Mouse (Mus musculus) CH12.LX (cell line): ENCODE data around the gene Chac2. TPM values are rescaled to one million over a fixed set of nuclear protein-coding genes. Genes with fewer than 3 reads are reported as not detected.

Experiments
- DNase-seq: peaks from one replicate; pipeline ENCODE4 v3.0.0-alpha.2; 2013; ENCODE audit errors: extremely low read depth
- H3K27ac ChIP-seq: 2 replicates; pipeline ENCODE4 v1.5.1; 2012; ENCODE audit warnings: low read depth, mild to moderate bottlenecking, control low read depth, moderate library complexity; ENCODE audit not compliant: insufficient read depth
- H3K27me3 ChIP-seq: replicated peaks from 2 replicates; pipeline ENCODE3; 2012; ENCODE audit warnings: inconsistent platforms
- H3K36me3 ChIP-seq, 2 experiments: replicated peaks in 1 of 2; 2 replicates each; pipeline versions ENCODE3 to v1.6.1; 2012; ENCODE audit warnings: inconsistent platforms in 1 of 2, low read length in 1 of 2, mild to moderate bottlenecking in 1 of 2, mixed read lengths in 1 of 2, moderate library complexity in 1 of 2; ENCODE audit not compliant: control insufficient read depth in 1 of 2, insufficient read depth in 1 of 2
- H3K4me1 ChIP-seq, 2 experiments: 2 replicates each; pipeline ENCODE4 v1.6.1; 2012; ENCODE audit warnings: inconsistent platforms in 1 of 2, moderate library complexity in 1 of 2; ENCODE audit not compliant: insufficient read depth in 2 of 2, control insufficient read depth in 1 of 2
- H3K4me2 ChIP-seq: 2 replicates; pipeline ENCODE4 v1.6.1; 2012; ENCODE audit warnings: low read depth, mild to moderate bottlenecking, control low read depth; ENCODE audit not compliant: poor library complexity, insufficient read depth, severe bottlenecking
- H3K4me3 ChIP-seq, 3 experiments: fragments of 150-350 bp in 1 of 3; sonication (generic) in 1 of 3; replicated peaks in 1 of 3; 2 replicates each; pipeline versions ENCODE3 to v1.5.1; 2011 to 2012; ENCODE audit warnings: low read depth in 2 of 3, low read length in 2 of 3, mild to moderate bottlenecking in 2 of 3, moderate library complexity in 2 of 3, control low read depth in 1 of 3, improper control_type of control experiment in 1 of 3, inconsistent platforms in 1 of 3, mixed read lengths in 1 of 3; ENCODE audit not compliant: poor library complexity in 1 of 3
- H3K79me2 ChIP-seq: replicated peaks from 2 replicates; pipeline ENCODE4 v1.6.1; 2012; ENCODE audit warnings: mild to moderate bottlenecking, moderate library complexity; ENCODE audit not compliant: control insufficient read depth, poor library complexity, insufficient read depth, severe bottlenecking; ENCODE audit errors: extremely low read depth
- H3K9ac ChIP-seq: 2 replicates; pipeline ENCODE4 v1.6.1; 2012; ENCODE audit warnings: low read depth, mild to moderate bottlenecking, control low read depth, moderate library complexity; ENCODE audit not compliant: insufficient read depth
- H3K9me3 ChIP-seq: replicated peaks from 2 replicates; pipeline ENCODE3; 2012; ENCODE audit warnings: low read length, inconsistent platforms, mixed read lengths
- CHD1 ChIP-seq: IDR thresholded peaks from 2 replicates; pipeline ENCODE4 v1.6.1; 2012; ENCODE audit warnings: low read depth, low read length, improper control_type of control experiment, inconsistent platforms
- NRF1 ChIP-seq: IDR thresholded peaks from 2 replicates; pipeline ENCODE4 v1.6.1; 2014; ENCODE audit warnings: low read depth, mild to moderate bottlenecking, inconsistent platforms, low read length, improper control_type of control experiment, moderate library complexity
- POLR2AphosphoS2 ChIP-seq: IDR thresholded peaks from 2 replicates; pipeline ENCODE4 v1.6.1; 2011; ENCODE audit warnings: low read depth, low read length, improper control_type of control experiment
- USF2 ChIP-seq: conservative IDR thresholded peaks from 2 replicates; pipeline ENCODE4 v1.6.1; 2011; ENCODE audit warnings: low read depth, low read length, improper control_type of control experiment
- dilution Hi-C: fragments of 300-500 bp; cut with MboI; formaldehyde crosslinking; loops from 2 replicates; pipeline ENCODE4 v1.14.3; 2020; ENCODE audit warnings: low sequenced_read_pairs; ENCODE audit not compliant: extremely low pct_unique_long_range_greater_than_20kb, extremely low pct_ligation_motif_present
- in situ Hi-C: fragments of 300-500 bp; cut with MboI; formaldehyde crosslinking; loops from 3 replicates; pipeline ENCODE4 v1.14.3; 2019; ENCODE audit warnings: low sequenced_read_pairs, low pct_ligation_motif_present, low pct_unique_long_range_greater_than_20kb, mixed read lengths
- polyA plus RNA-seq: library from polyadenylated mRNA; unstranded; fragments of >175 nt; gene quantifications from 2 replicates; pipeline ENCODE4 v1.2.1, GENCODE M21; 2012; ENCODE audit warnings: low read depth; ENCODE audit not compliant: insufficient read length
- total RNA-seq, 2 experiments: library from RNA; depleted of rRNA; stranded (reverse); fragments of 300-350 nt in 1 of 2; fragments of >200 nt in 1 of 2; gene quantifications; 2 replicates each; pipeline ENCODE4 v1.2.3; 2012 to 2014

The Chac2 gene
- total and polyA plus RNA-seq, 3 experiments, result 8.7 to 26.9 (median 9.2) TPM

GRCm38 (mm10) chr11:30928498-30928897, 57.7 kb downstream of the Chac2 start:
- dilution Hi-C loops (no loop called here), in situ Hi-C loops (no loop called here)

GRCm38 (mm10) chr11:30928079-30928478, 58.1 kb downstream of the Chac2 start:
- no peak for TF ChIP-seq NRF1
- Histone ChIP-seq H3K27ac (no peak overlapping the region), H3K4me3 (no peak overlapping the region), H3K9me3 (no peaks in the 10 kb centered on the region), H3K36me3 (peaks cover 23 to 73% of the 10 kb centered on the region in 2 experiments), H3K9ac (no peak overlapping the region), H3K4me2 (no peak overlapping the region), H3K79me2 (no peaks in the 10 kb centered on the region), H3K27me3 (no peaks in the 10 kb centered on the region), H3K4me1 (no peaks in the 10 kb centered on the region)
- no peak for DNase-seq
- dilution Hi-C loops (no loop called here), in situ Hi-C loops (no loop called here)

More at GRCm38 (mm10) chr11:30928498-30928897, 57.7 kb downstream of the Chac2 start:
- H3K27me3 ChIP-seq, result no peaks in the 10 kb centered on the region
- H3K9ac ChIP-seq, result no peak overlapping the region
- H3K79me2 ChIP-seq, result no peaks in the 10 kb centered on the region
- no peak overlapping the region for H3K4me3 ChIP-seq
- H3K36me3 ChIP-seq, result peaks cover 23 to 71% of the 10 kb centered on the region in 2 experiments
- H3K4me1 ChIP-seq, result no peaks in the 10 kb centered on the region
- no peak overlapping the region for H3K27ac ChIP-seq
- TF ChIP-seq CHD1 (no peak), USF2 (no peak), POLR2AphosphoS2 (no peak), NRF1 (no peak)
- DNase-seq, result no peak
- no peak overlapping the region for H3K4me2 ChIP-seq
- H3K9me3 ChIP-seq, result no peaks in the 10 kb centered on the region

Other genes starting within 250 kb of the Chac2 start
- gene Psme4, start 214.6 kb downstream of the Chac2 start, total RNA-seq (2012; rRNA removed), result 30.7 and 36.3 TPM in 2 replicates
- 43.1 and 51.5 TPM in 2 replicates for gene Psme4, start 214.6 kb downstream of the Chac2 start, total RNA-seq (2014; rRNA removed)
- 38.2 and 43.8 TPM in 2 replicates for gene Psme4, start 214.6 kb downstream of the Chac2 start, polyA plus RNA-seq
- gene Gpr75, start 101.0 kb downstream of the Chac2 start, total RNA-seq (2012; rRNA removed), result not detected in 2 replicates
- gene Gpr75, start 101.0 kb downstream of the Chac2 start, total RNA-seq (2014; rRNA removed), result not detected in 2 replicates
- not detected in 2 replicates for gene Gpr75, start 101.0 kb downstream of the Chac2 start, polyA plus RNA-seq
- gene Asb3, start 100.9 kb downstream of the Chac2 start, total RNA-seq (2012; rRNA removed), result 12.9 and 14.1 TPM in 2 replicates
- gene Asb3, start 100.9 kb downstream of the Chac2 start, total RNA-seq (2014; rRNA removed), result 35.5 and 39.3 TPM in 2 replicates
- gene Asb3, start 100.9 kb downstream of the Chac2 start, polyA plus RNA-seq, result 14.1 and 15.1 TPM in 2 replicates
- gene Erlec1, start 32.0 kb downstream of the Chac2 start, total RNA-seq (2012; rRNA removed), result 11.7 and 16.7 TPM in 2 replicates
- gene Erlec1, start 32.0 kb downstream of the Chac2 start, total RNA-seq (2014; rRNA removed), result 24.5 and 27.9 TPM in 2 replicates
- 49.6 and 52.3 TPM in 2 replicates for gene Erlec1, start 32.0 kb downstream of the Chac2 start, polyA plus RNA-seq
- not detected in 2 replicates for gene Gm17332, start 196.1 kb upstream of the Chac2 start, total RNA-seq (2012; rRNA removed)
- gene Gm17332, start 196.1 kb upstream of the Chac2 start, total RNA-seq (2014; rRNA removed), result not detected in 2 replicates
- gene Gm17332, start 196.1 kb upstream of the Chac2 start, polyA plus RNA-seq, result not detected in 2 replicates